Mouse (Mus musculus): ENCODE measurements around the gene Gapvd1. TPM values are rescaled to one million over a fixed set of nuclear protein-coding genes. Genes with fewer than 3 reads are reported as not detected.

The Gapvd1 gene
- polyA plus RNA-seq, 1 experiment, result 19.0 TPM

DNA sequence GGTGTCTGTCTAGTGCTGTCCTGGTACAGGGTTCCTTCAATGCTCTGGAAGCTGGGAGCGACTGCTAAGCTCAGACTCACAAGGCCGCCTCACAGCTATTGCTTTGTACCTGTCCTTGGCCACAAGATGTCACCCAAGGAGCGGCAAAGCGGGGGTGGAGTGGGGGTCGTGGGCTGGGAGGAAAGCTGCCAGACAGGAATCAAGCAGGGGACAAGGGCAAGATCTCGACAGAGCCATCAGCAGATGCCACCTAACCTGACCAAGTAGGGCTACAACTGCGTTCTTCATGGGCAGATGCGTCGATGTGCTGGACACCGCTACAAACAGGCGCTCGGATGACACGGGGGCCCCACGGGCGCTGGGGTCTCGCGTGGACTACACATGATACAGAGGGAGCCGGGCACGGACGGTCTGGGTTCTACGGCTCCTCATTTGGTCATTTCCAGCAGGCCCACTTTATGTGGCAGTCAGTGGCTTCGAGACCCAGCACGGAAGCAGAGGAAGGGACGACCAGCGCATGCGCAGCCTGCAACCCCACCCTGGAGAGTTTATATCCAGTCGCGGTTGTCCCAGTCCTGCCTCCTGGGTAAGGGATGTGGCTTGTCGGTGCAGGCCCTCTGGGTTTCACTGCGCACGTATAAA is 83.5 kb downstream of the Gapvd1 start:
- Histone ChIP-seq H3K36me3 (ENCODE audit: control insufficient read depth, insufficient read depth, low read length) (no peaks in the 10 kb centered on the region), H3K4me1 (ENCODE audit: control insufficient read depth, insufficient read depth, low read length) (peaks cover 8% of the 10 kb centered on the region), H3K4me3 (ENCODE audit: control insufficient read depth, low read depth, low read length) (peak overlapping the region; percentile 80), H3K27me3 (ENCODE audit: control insufficient read depth, insufficient read depth, low read length) (no peaks in the 10 kb centered on the region), H3K27ac (ENCODE audit: control insufficient read depth, insufficient read depth, low read depth, low read length) (no peak overlapping the region)
- TF ChIP-seq POLR2A (IDR thresholded peaks at IDR 0.05; ENCODE audit: control insufficient read depth, low read depth, low read length), result no peak; the same call in 1 of the 2 replicates
- peak; percentile 29; the same call in 1 of the 2 replicates for TF ChIP-seq CTCF (IDR thresholded peaks at IDR 0.05; ENCODE audit: control insufficient read depth, insufficient read depth, insufficient replicate concordance, low read depth, low read length)

DNA sequence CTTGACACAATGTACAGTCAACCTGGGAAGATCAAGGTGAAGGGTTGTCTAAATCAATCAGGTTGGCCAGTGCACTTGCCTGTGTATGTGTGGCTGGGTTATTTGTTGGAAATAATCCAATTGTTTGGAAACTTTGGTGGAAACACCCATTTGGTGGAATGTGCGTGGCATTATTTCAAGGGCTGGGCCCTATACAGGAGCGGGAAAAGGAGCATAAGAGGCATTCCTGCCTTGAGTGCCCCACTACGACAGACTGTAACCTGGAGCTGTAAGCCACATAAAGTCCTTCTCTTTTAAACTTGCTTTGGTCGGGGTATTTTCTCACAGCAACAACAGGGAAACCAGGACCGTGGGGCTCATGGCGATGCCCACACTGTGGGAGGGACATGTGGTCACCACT is 84.6 kb downstream of the Gapvd1 start:
- Histone ChIP-seq H3K4me1 (ENCODE audit: control insufficient read depth, insufficient read depth, low read length) (peaks cover 8% of the 10 kb centered on the region), H3K36me3 (ENCODE audit: control insufficient read depth, insufficient read depth, low read length) (no peaks in the 10 kb centered on the region), H3K27ac (ENCODE audit: control insufficient read depth, insufficient read depth, low read depth, low read length) (no peak overlapping the region), H3K27me3 (ENCODE audit: control insufficient read depth, insufficient read depth, low read length) (no peaks in the 10 kb centered on the region), H3K4me3 (ENCODE audit: control insufficient read depth, low read depth, low read length) (peak overlapping the region; percentile 6; the same call in 1 of the 2 replicates)
- TF ChIP-seq POLR2A (IDR thresholded peaks at IDR 0.05; ENCODE audit: control insufficient read depth, low read depth, low read length), result no peak
- TF ChIP-seq CTCF (IDR thresholded peaks at IDR 0.05; ENCODE audit: control insufficient read depth, insufficient read depth, insufficient replicate concordance, low read depth, low read length), result no peak

DNA sequence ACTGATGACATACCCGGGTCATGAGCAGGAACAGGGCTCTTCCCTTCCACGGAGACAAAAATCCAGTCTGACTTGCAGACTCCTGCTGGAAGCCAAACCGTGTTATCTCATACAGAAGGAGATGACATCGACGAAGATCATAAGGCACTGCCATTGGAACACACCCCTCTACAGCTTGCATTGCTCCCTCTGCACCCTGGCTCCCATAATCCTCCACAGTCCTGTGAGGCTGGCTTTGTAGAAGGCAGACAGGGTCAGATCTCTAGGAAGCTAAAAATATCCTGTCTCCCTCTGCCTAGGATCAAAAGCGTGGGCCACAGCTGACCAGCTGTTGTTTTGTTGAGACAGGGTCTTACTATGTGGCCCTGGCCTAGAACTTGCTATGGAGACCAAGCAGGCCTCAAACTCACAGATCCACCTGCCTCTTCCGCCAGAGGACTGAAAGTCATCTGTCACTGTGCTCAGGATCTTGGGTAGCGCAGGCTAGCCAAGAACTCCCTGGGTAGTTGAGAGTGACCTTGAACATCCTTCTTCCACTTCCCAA is 85.8 kb downstream of the Gapvd1 start:
- Histone ChIP-seq H3K4me1 (ENCODE audit: control insufficient read depth, insufficient read depth, low read length) (peaks cover 8% of the 10 kb centered on the region), H3K36me3 (ENCODE audit: control insufficient read depth, insufficient read depth, low read length) (no peaks in the 10 kb centered on the region), H3K4me3 (ENCODE audit: control insufficient read depth, low read depth, low read length) (peak overlapping the region; percentile 4), H3K27me3 (ENCODE audit: control insufficient read depth, insufficient read depth, low read length) (no peaks in the 10 kb centered on the region), H3K27ac (ENCODE audit: control insufficient read depth, insufficient read depth, low read depth, low read length) (no peak overlapping the region)
- TF ChIP-seq POLR2A (IDR thresholded peaks at IDR 0.05; ENCODE audit: control insufficient read depth, low read depth, low read length), result no peak
- TF ChIP-seq CTCF (IDR thresholded peaks at IDR 0.05; ENCODE audit: control insufficient read depth, insufficient read depth, insufficient replicate concordance, low read depth, low read length), result no peak

DNA sequence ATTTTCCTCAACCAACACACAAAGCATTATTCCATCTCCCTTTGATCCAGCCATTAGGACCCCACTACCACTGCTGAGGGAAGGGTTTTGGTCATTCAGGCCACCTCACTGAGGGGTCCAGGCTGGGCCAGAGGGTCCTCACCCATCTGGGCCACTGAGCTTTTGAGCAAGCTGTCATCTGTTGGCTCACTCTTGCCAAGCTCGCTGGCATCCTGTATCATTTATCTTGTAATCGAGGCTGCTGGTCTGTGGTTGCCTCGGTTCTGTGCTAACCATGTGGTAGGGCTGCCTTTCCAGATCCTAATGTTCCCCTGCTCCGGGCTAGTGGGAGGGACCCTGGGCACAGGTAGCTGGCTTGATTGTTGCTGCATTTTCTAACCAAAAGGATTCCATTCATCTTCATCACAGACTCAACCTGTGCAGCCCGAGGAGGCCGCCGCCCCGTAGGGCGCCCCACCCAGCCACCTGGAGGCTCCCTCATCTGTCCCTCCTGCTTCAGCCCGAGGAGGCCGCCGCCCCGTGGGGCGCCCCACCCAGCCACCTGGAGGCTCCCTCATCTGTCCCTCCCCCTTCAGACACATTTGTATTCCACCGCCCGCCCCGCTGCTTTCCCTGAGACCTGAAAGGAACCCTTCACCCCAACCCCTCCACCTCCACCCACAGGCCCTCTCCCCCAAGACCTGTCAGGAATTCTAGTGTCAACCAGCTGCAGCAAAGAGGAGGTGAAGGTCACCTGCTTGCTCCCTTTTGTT is 86.4 kb downstream of the Gapvd1 start:
- no peaks in the 10 kb centered on the region for H3K36me3 ChIP-seq (ENCODE audit: control insufficient read depth, insufficient read depth, low read length)
- no peaks in the 10 kb centered on the region for H3K27me3 ChIP-seq (ENCODE audit: control insufficient read depth, insufficient read depth, low read length)
- no peak overlapping the region for H3K27ac ChIP-seq (ENCODE audit: control insufficient read depth, insufficient read depth, low read depth, low read length)
- H3K4me1 ChIP-seq (ENCODE audit: control insufficient read depth, insufficient read depth, low read length), result peaks cover 8% of the 10 kb centered on the region
- peak overlapping the region; percentile 65 for H3K4me3 ChIP-seq (ENCODE audit: control insufficient read depth, low read depth, low read length)
- TF ChIP-seq CTCF (IDR thresholded peaks at IDR 0.05; ENCODE audit: control insufficient read depth, insufficient read depth, insufficient replicate concordance, low read depth, low read length) (no peak), POLR2A (IDR thresholded peaks at IDR 0.05; ENCODE audit: control insufficient read depth, low read depth, low read length) (no peak)

DNA sequence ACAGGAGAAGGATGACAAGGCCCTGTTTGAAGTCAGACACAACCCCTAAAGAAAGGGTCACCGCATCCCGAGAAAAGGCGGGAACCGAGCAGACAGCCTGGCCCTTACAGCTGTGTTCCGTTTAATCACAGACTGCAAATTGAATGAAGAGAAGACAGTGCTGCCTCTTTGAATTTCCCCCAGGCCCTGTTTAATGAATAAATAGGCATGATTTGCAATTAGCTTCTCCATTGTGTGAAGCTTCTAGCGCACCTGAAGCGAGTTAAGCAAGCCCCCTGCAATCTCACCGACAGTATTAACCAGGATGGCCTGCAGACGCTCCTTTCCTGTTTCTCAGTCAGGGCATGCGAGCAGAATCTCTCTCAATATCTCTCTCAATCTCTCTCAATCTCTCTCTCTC is 87.2 kb downstream of the Gapvd1 start:
- Histone ChIP-seq H3K27me3 (ENCODE audit: control insufficient read depth, insufficient read depth, low read length) (no peaks in the 10 kb centered on the region), H3K4me3 (ENCODE audit: control insufficient read depth, low read depth, low read length) (no peak overlapping the region), H3K4me1 (ENCODE audit: control insufficient read depth, insufficient read depth, low read length) (peaks cover 8% of the 10 kb centered on the region), H3K36me3 (ENCODE audit: control insufficient read depth, insufficient read depth, low read length) (no peaks in the 10 kb centered on the region), H3K27ac (ENCODE audit: control insufficient read depth, insufficient read depth, low read depth, low read length) (no peak overlapping the region)
- no peak for TF ChIP-seq CTCF (IDR thresholded peaks at IDR 0.05; ENCODE audit: control insufficient read depth, insufficient read depth, insufficient replicate concordance, low read depth, low read length)

DNA sequence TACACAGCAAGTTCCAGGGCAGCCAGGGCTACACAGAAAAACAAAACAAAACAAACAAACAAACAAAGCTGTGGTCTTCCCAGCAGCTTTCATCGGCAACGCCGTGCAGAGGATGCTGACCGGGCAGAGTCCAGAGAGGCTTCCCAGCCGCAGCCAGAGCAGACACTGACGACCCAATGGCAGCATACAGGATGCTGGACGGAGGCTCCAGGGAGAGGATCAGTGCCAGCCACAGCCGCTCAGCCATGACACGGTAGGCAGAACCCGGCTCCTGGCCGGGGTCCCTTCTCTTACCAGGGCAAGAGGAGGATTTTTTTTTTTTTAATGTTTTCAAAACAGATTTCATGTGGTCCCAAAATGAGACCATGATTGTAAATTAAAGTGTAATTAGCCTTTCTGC is 107.6 kb downstream of the Gapvd1 start:
- Histone ChIP-seq H3K27ac (ENCODE audit: control insufficient read depth, insufficient read depth, low read depth, low read length) (no peak overlapping the region), H3K4me1 (ENCODE audit: control insufficient read depth, insufficient read depth, low read length) (peaks cover 16% of the 10 kb centered on the region), H3K36me3 (ENCODE audit: control insufficient read depth, insufficient read depth, low read length) (no peaks in the 10 kb centered on the region), H3K4me3 (ENCODE audit: control insufficient read depth, low read depth, low read length) (no peak overlapping the region), H3K27me3 (ENCODE audit: control insufficient read depth, insufficient read depth, low read length) (no peaks in the 10 kb centered on the region)
- TF ChIP-seq CTCF (IDR thresholded peaks at IDR 0.05; ENCODE audit: control insufficient read depth, insufficient read depth, insufficient replicate concordance, low read depth, low read length) (no peak), POLR2A (IDR thresholded peaks at IDR 0.05; ENCODE audit: control insufficient read depth, low read depth, low read length) (no peak)

DNA sequence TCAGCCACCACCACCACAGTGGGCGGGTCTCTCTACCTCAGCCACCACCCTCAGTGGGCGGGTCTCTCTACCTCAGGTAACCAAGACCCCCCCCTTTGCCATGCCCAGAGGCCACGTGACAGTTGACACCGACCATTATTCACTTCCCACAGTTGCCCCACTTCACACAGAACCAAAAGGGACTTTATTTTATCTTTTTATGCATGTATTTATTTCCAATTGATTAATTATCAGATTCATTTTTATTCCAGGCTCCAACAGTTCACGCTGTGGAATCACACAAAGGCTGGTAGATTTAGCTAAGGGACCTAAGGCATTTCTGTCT is 108.5 kb downstream of the Gapvd1 start:
- H3K27ac ChIP-seq (ENCODE audit: control insufficient read depth, insufficient read depth, low read depth, low read length), result no peak overlapping the region
- no peaks in the 10 kb centered on the region for H3K36me3 ChIP-seq (ENCODE audit: control insufficient read depth, insufficient read depth, low read length)
- H3K27me3 ChIP-seq (ENCODE audit: control insufficient read depth, insufficient read depth, low read length), result no peaks in the 10 kb centered on the region
- H3K4me3 ChIP-seq (ENCODE audit: control insufficient read depth, low read depth, low read length), result peak overlapping the region; percentile 80
- TF ChIP-seq CTCF (IDR thresholded peaks at IDR 0.05; ENCODE audit: control insufficient read depth, insufficient read depth, insufficient replicate concordance, low read depth, low read length) (no peak), POLR2A (IDR thresholded peaks at IDR 0.05; ENCODE audit: control insufficient read depth, low read depth, low read length) (no peak)
- H3K4me1 ChIP-seq (ENCODE audit: control insufficient read depth, insufficient read depth, low read length), result peaks cover 16% of the 10 kb centered on the region
